Mouse (Mus musculus) cerebellum, adult 11 months (tissue): Measurements from ENCODE around the gene Ryr1.
A peak's percentile ranks its signal among the peaks of the same experiment; 100 is the strongest.

Experiments used
- DNase-seq: peaks from one replicate; pipeline ENCODE4 v3.0.0; 2022

Ryr1 gene

DNA sequence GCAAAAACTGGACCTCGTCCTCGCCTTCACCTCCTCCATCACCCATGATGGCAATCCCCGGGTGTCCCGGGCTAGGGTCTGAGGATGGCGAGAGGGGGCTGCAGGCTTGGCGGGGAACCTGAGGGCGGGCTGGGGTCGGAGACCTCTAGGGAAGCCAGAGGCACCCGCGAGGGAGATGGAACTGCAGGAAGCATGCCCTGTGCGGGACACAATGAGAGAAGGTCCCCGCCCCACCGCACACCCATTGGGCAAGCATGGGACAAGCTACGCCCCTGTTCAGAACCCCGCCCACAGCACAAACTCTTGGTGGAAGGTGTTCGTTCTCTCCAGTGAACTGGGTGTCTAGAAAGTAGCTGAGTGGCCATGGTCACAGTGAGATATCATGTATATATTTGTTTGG, at the start of gene Ryr1:
Gene Ryr1, minus strand, starts transcription at position 210 of the 400 bp plus-strand sequence.
- no peak for DNase-seq

DNA sequence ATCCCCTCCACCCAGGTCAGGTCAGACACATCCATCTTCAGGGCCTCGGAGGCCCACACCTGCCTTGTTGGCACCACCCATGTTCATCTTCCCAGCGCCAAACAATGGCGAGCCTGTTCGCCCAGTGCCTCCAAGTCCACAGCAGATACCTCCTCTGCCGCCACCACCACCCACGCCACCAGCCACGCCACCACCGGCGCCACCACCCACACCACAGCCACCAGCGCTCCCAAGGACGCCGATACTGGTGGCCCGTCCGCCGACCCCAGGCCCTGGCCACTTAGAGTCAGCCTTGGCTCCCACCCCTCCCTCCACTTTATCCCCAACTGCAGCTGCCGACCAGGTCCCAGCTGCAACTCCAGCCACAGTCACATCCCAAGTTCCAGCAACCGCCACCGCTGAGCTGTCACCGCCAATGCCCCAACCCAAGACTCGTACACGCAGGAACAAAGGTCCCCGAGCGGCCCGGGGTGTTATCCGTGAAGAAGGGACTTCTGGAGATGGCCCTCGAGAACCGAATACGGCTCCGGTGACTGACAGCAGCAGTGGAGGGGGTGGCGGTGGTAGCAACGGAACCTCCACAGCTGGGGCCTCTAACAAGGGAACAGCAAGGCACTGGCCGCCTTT, 47.5 kb upstream of the Ryr1 start:
- no peak for DNase-seq

GRCm38 (mm10) chr7:29171562-29172097, 46.7 kb upstream of the Ryr1 start:
- DNase-seq, result no peak

GRCm38 (mm10) chr7:29170755-29171561, 46.0 kb upstream of the Ryr1 start:
- DNase-seq, result no peak

DNA sequence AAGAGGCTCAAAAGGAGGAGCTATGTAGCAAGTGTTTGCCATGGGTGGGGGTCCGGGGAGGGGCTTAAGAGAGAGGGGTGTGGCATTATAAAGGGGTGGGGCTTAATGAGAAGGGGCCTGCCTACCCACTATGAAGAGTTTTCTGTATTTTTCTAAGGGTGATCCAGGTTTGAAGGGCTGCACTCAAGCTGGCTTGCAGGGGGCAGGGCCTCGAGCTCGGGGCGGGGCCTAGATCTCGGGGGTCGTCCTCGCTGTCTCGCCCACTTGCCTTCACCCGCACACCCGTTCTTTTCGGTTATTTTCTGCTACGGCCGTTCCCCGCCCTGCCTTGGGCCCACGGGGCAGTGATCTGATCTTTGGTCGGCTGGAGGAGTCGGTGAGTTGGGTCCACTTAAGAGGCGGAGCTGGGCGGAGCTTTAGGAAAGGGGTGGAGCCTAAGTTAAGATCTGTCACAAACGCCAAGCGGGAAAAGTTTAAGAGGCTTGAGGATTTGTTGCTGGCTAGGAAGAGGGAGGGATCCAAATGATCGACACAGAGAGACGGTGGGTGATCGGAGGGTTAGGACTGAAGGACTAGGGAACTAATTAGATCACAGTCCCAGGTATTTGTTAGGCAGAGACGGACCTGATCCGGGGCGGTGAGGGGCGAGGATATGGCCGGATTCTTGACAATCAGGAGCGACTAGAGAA, 45.2 kb upstream of the Ryr1 start, which contains the start of the genes Ggn and Spred3:
Gene Ggn, plus strand, starts transcription at position 145 of the 689 bp plus-strand sequence.
Gene Spred3, minus strand, starts transcription at position 346 of the 689 bp plus-strand sequence.
- no peak for DNase-seq

DNA sequence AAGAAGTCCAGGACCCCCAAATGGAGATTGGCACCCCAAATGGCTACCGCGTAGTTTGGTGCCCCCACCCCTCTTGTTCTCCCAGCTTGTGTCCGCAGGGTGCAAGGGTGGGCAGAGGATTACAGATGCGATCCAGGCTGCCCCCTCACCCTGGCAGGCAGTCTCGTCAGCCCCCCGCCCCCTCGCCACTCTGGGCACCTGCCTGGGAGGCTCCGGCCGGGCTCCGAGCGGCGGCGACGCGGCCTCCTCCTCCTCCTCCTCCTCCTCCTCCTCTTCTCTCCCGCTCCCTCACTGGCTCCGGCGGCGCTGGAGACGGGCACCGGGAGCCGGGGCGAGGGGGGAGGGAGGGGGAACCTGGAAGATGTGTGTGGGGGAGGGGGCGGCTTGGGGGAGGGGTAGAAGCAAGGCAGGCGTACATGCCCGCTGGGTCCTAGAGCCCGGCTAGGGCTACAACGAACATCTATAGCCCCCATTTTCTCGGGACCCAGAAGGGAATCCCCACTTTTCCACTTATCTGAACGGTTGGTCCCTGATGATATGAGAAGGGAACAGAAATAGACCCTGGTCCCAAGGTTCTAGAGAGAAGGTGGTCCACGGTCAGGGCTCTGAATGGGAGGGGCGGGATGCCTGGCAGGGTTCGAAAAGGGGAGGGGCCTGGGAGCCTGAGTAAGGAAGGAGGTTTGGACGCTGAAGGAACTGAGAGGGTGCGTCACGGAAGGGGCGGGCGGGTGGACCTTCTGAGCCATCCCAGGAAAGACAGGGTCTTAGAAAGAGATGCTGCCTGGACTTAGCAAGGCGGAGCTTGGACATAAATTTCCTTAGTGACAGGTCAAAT, 44.5 kb upstream of the Ryr1 start:
- peak; percentile 80 for DNase-seq

GRCm38 (mm10) chr7:29168791-29169230, 43.8 kb upstream of the Ryr1 start:
- DNase-seq, result no peak

DNA sequence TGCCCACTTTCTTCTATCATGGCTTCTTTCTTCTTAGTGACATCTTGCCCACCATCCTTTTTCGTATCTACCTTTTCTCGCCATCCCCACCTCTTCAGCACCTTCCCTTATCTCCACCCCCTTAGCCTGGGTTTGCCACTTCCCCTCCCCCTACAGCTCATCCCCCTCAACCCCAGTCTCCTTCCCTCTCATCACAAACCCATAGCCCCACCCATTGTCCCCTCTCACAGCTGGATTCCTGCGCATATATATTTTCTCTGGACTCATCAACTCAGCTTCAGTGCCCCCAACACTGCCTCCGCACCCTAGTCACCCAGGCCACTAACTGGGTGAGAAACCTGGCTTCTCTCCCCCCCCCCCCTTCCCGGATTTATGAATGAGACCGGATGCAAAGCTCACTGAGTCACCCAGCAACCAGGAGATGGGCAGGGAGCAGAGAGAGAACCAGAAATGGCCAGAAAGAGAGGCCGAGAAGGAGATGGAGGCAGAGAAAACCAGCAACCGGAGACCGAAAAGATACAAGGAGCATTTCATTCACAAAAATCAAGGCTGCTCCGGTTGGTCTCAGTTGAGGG, 43.2 kb upstream of the Ryr1 start:
- no peak for DNase-seq

- no peak for DNase-seq
These were observed 42.7 kb upstream of the Ryr1 start for GRCm38 (mm10) chr7:29167656-29168055.

DNA sequence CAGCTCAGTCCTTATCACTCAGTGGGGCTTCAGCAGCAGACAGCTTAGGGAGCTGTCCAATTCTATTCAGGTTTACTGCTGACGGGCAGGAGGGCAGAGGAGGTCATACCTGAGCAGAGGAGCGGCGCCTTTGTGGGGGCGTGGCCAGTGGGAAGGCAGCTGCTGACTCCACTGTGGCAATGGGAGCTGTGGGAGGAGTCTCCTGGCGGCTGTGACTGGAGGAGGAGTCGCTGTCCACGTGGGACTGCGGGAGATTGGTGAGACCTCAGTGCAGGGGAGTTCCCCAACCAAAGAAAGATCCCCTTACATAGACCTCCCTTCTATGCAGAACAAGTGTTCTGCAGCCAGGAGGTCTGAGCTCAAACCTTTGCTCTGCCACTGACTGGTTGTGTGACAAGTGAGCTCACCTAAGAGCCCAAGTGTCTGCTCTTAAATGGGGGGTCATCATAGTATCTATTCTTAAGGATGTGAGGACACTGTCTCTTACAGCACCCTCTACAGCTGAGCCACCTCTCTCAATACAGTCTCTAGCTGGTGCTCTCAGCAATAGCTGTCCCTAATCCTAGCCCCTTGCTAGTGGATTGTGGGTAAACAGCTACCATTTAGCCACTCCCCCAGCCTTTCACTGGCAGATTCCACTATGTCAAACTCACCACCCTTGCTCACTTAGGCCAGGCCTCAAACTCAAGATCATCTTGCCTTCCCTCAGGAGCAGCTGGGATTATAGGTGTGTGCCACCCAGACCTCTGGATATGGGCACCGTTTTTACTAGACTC, 38.0 kb upstream of the Ryr1 start:
- no peak for DNase-seq

- no peak for DNase-seq
These were observed 37.3 kb upstream of the Ryr1 start for GRCm38 (mm10) chr7:29162294-29162693.

DNA sequence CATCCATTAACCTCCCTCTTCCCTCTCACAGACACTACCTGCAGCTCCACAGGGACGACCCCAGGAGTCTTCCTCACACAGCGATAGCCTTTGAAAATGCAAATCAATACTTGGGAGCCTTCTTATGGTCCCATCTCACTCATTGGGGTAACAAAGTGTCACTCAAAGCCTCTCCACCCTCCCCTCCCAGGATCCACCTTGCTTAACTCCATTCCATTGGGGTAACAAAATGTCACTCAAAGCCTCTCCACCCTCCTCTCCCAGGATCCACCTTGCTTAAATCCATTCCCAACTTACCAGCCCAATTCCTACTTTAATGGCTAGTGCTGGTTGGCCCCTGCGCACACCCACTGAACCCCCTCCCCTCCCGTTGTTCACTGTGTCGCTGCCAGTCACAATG, 33.3 kb upstream of the Ryr1 start:
- no peak for DNase-seq

DNA sequence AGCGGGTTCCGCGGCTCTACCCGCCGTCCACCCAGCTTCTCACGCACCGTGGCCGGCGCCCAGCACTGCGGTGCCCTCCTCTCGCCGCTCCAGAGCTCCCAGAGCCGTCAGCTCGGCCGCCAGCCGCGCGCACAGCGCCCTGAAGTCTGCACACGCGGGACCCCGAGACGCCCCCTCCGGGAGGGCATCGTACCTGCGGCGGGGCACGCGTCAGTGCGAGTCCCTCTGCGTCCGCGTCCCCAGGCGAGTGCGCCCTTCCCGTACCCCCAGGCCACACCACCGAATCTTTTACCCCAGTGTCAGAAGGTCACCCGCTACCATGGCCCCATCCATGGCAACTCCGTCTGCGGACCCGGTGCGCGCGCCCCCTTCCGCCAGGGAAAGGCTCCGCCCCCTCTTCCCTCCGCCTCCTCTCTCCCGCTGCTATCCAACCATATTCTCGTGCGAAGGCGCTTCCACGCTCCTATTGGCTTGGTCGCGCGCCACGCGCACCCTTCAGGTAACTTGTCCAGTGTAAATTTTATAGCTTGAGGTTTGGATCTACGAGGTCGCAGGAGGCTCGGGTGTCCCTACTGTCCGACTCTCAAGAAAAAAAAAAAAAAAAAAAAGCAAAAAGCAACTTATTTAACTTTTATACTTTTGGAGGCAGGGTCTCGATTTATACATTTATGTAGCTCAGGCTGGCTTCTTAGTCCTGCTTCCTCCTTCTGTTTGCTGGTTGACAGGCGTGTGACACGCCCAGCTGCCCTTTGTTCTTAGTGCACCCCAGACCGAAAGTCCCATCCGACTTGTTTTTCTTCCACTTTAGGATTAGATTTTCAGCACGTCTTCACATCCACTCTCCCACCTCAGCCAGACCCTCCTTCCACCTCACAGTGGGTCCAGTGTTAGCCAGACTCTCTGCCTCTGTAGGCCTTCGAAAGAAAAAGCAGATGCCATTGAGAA, 31.1 kb upstream of the Ryr1 start, which contains the start of gene Fam98c:
Gene Fam98c, minus strand, starts transcription at position 397 of the 945 bp plus-strand sequence.
- peak; percentile 86 for DNase-seq

DNA sequence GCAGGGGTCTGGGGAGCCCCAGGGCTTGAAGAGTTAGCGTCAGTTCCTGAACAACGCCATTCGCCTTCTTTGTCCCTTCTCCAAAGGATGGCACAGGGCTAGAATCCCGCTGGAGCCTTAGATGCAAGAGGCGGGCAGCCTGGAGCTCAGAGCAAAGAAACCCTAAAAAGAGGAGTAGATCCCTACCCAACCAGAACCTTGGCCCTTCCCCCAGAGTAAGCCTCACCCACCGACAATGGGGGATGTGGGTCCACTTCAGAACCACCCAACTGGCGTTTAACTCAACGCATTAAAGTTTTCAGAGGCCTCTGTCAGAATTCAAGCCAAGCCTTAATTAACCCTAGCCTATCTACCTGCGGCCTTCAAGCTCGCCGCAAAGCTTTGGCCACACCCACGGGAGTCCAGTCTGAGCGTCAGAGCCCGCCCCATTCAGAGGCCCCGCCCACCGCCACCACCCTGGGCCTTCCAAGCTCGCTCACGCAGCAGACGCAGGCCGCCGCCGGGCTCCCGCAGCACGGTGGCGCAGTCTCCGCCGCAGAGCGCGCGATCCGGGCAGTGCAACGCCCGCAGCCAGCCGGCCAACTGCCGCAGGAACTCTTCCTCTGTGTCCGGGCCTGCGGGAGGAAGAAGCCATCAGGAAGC, 30.3 kb upstream of the Ryr1 start:
- DNase-seq, result peak; percentile 91

GRCm38 (mm10) chr7:29154018-29154720, 29.2 kb upstream of the Ryr1 start:
- no peak for DNase-seq

GRCm38 (mm10) chr7:29151486-29151885, 26.5 kb upstream of the Ryr1 start:
- no peak for DNase-seq

DNA sequence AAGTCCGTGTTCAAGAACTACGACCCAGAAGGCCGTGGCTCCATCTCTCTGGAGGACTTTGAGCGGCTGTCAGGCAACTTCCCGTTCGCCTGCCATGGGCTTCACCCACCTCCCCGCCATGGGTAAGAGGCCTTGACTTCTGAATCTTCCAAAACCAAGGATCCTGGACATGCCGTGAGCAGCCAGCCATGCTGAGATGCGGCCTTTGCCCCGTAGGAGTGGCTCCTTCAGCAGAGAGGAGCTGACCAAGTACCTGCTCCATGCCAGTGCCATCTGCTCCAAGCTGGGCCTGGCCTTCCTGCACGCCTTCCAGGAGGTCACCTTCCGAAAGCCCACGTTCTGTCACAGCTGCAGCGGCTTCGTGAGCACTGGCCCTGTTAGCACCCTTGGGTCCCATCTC, 23.8 kb upstream of the Ryr1 start:
- no peak for DNase-seq

- no peak for DNase-seq
These were observed 21.8 kb upstream of the Ryr1 start for GRCm38 (mm10) chr7:29146625-29147367.
